Mouse (Mus musculus): Measurements from ENCODE around the gene Tk1. TPM values are rescaled to one million over a fixed set of nuclear protein-coding genes. Genes with fewer than 3 reads are reported as not detected.

Tk1 gene
- polyA plus RNA-seq, 1 experiment from 2014 or later = 6.2 TPM

DNA sequence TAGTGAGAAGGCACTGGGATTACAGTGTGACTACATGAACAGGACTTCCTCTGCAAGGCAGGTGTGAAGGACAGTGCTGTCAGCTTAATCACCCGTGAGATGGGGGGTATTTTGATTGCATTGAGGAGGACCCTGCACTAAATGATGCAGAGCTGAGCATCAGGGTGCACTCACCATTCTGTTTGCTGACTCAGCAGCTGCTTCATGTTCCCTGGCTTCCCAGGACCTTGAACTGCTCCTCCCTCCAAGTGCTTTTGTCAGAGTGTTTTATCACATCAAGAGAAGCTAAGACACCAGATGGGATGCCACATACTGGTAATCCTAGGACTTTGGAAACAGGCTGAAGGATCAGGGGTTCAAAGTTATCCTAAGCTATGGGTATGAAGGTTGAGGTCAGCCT lies 30.1 kb upstream of the Tk1 start:
- no peak overlapping the region for H3K4me3 ChIP-seq (ENCODE audit: inconsistent target)
- 85% methylated on average over 1 of the region's 1 CpGs for WGBS (ENCODE audit: missing documents)
- H3K36me3 ChIP-seq (ENCODE audit: inconsistent target) = no peaks in the 10 kb centered on the region
- H3K27ac ChIP-seq = no peak overlapping the region
- peaks cover 36% of the 10 kb centered on the region for H3K79me2 ChIP-seq (ENCODE audit: inconsistent target)

DNA sequence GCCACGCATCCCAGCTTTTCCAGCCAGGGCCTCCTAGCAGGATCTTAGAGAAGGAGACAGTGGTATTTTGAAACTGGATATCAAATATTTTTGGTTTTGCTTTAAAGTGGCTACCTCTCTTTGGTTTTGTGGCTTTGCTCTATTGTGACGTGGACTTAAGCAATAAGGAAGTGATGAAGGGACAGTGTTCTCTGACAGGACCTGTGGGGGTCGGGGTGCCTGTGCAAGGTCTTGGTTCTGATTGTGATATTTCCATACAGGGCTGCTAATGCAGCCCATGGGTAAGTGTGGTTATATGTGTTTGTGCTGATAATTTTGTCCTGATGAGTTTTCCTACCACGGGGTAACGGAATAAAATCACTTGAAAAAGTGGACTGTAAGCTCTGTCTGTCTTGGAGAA lies 29.5 kb upstream of the Tk1 start:
- no peak overlapping the region for H3K27ac ChIP-seq
- WGBS (ENCODE audit: missing documents) = 57% methylated on average over 5 of the region's 5 CpGs
- H3K79me2 ChIP-seq (ENCODE audit: inconsistent target) = peaks cover 42% of the 10 kb centered on the region
- no peaks in the 10 kb centered on the region for H3K36me3 ChIP-seq (ENCODE audit: inconsistent target)
- no peak overlapping the region for H3K4me3 ChIP-seq (ENCODE audit: inconsistent target)

DNA sequence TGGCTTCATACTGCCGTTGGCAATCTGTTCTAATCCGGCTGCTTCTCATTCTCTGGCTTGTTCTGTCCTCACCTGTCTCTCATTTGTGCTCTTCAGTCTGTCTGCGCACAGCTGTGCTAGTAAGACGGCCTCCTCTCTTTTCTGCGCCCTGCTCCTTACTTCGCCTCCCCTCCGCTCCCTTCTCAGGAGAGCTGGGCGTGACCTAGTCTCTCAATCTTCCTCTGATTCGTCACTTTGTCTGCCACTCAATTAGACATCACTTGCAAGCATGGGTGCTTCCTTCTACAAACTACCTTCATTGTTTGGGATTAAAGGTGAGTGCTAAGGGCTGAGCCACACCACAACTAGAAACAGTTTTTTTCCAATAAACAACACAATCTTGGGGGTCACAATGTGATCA lies 28.3 kb upstream of the Tk1 start:
- H3K36me3 ChIP-seq (ENCODE audit: inconsistent target) = no peaks in the 10 kb centered on the region
- peaks cover 53% of the 10 kb centered on the region for H3K79me2 ChIP-seq (ENCODE audit: inconsistent target)
- H3K4me3 ChIP-seq (ENCODE audit: inconsistent target) = no peak overlapping the region
- H3K27ac ChIP-seq = no peak overlapping the region
- whole genome bisulfite sequencing (ENCODE audit: missing documents) = 97% methylated on average over 9 of the region's 9 CpGs

DNA sequence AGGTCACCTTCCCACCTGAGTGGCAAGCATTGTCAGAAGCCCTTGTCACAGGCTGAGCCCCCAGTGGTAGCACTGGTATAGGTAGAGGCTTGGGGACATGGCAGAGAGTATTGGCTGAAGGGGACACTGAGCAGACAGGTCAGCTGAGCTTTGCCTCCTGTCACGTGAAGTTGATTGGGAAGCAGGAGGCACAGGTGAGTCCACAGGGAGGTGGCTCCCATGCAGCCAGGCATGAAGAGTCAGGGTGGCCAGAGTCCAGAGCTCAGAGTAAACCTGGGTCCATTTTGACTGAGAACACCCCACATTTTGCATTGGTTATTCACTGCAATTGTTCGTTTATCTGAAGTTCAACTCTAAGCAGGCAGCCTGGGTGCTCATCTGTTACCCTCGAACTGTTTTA lies 27.0 kb upstream of the Tk1 start:
- 94% methylated on average over 3 of the region's 3 CpGs for WGBS (ENCODE audit: missing documents)
- H3K27ac ChIP-seq = no peak overlapping the region
- H3K4me3 ChIP-seq (ENCODE audit: inconsistent target) = no peak overlapping the region
- peaks cover 55% of the 10 kb centered on the region for H3K79me2 ChIP-seq (ENCODE audit: inconsistent target)
- no peaks in the 10 kb centered on the region for H3K36me3 ChIP-seq (ENCODE audit: inconsistent target)

DNA sequence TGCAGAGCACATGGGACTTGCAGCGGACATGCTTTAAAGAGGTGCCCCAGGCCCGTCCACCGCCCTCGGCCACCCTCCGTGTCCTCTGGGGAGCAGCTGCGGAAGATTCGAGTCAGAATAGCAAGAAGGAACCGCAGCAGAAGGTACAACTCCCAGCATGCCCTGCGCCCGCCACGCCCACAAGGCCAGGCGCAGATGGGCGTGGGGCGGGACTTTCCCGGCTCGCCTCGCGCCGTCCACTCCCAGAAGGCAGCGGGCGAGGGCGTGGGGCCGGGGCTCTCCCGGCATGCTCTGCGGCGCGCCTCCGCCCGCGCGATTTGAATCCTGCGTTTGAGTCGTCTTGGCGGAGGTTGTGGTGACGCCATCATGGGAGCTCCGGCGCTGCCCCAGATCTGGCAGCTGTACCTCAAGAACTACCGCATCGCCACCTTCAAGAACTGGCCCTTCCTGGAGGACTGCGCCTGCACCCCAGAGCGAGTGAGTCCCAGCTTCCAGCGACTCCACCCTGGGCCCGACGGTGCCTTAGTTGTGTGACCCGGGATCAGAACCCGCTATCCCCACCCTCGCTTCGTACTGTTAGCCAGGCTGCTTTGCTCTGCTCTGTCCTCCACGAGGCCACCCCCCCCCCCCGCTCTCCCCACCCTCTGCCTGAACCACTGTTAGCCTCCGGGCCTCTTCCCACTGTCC lies 23.2 kb upstream of the Tk1 start, which contains the start of gene Birc5:
Gene Birc5 (plus strand): TSS at position 267 of the 687 bp plus-strand sequence.
- 2% methylated on average over 41 of the region's 51 CpGs for WGBS (ENCODE audit: missing documents)
- peaks cover 50% of the 10 kb centered on the region for H3K79me2 ChIP-seq (ENCODE audit: inconsistent target)
- peak within 1 kb of the TSS; percentile 94 for H3K27ac ChIP-seq
- peak within 1 kb of the TSS; percentile 88 for H3K4me3 ChIP-seq (ENCODE audit: inconsistent target)
- no peaks in the 10 kb centered on the region for H3K36me3 ChIP-seq (ENCODE audit: inconsistent target)

DNA sequence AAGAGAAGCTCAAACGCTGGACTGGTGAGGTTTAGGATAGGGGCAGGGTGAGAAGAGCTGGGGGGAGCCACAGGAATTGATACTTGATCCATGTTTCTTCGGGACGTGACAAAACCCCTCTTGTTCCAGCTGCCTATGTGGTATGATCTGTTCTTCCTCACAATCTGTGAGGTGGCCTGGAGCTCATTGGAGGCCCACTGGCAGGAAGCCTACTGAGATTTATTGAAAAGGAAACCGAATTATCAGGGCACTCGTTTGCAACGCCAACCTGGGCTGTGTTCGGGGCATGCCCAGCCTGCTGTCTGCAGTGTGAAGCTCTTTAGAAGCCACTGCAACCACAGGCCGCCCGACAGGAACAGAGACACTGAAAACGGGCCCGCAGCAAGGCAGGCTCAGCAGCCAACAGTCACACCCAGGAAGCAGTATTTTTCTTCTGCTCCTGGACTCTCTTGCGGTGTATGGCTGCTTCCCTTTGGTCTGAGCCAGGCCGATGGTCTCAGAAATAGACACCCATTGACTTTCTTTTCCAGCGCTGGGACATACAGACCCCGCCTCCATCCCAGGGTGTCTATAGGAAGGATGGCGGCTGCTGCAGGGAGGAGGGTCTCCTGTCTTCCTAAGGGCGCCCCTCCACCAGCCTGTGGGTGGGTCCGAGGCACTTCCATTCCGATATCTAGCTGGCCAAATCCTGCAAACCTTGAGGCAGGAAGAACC lies 22.5 kb upstream of the Tk1 start:
- 3% methylated on average over 19 of the region's 19 CpGs for WGBS (ENCODE audit: missing documents)
- Histone ChIP-seq H3K27ac (peak overlapping the region; percentile 94), H3K4me3 (ENCODE audit: inconsistent target) (peak overlapping the region; percentile 88), H3K36me3 (ENCODE audit: inconsistent target) (no peaks in the 10 kb centered on the region), H3K79me2 (ENCODE audit: inconsistent target) (peaks cover 43% of the 10 kb centered on the region)

DNA sequence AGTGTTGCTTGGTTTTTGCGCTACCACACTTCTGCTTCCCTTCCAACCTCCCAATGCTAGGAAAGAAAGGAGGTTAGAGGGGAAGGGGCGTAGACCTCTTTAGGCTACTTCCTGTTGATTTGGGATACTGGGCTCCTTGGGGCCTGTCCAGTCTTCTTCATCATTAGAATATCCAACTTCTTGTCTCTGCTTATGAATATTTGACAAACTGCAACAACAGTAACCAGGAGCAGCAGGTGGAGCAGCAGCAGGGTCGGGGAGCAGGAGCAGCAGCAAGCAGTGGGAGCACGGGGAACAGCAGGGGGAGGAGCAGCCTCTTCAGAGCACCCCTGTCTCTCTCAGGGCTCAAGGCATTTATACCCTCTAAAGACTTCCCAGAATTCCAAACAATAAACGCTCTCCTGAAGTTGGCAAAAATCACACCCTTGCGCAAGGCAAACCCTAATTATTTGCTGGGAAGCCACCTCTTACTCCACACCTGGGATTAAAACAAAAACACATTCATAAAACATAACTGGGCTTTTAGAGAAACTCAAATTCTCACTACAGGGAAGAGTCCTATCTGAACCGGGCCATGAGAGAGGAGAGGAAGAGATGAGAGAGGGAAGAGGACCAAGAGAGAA lies 21.8 kb upstream of the Tk1 start:
- peaks cover 36% of the 10 kb centered on the region for H3K79me2 ChIP-seq (ENCODE audit: inconsistent target)
- H3K27ac ChIP-seq = peak overlapping the region; percentile 94

DNA sequence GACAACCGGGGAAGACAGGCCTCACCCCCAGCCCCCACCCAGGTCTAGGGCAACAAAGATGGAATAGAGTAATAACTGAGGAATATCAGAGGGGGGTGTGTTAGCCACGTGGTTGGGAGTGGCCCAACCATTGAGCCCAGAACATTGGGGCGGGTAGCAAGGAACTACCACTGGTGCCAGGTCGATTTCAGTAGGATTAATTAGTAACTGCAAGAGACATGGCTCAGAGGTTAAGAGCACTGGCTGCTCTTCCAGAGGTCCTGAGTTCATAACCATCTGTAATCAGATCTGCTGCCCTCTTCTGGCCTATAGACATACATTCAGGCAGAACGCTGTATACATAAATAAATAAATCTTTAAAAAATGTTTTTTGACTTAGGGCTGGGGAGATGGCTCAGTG lies 20.7 kb upstream of the Tk1 start:
- no peaks in the 10 kb centered on the region for H3K36me3 ChIP-seq (ENCODE audit: inconsistent target)
- no peak overlapping the region for H3K4me3 ChIP-seq (ENCODE audit: inconsistent target)
- 58% methylated on average over 5 of the region's 5 CpGs for WGBS (ENCODE audit: missing documents)
- peaks cover 25% of the 10 kb centered on the region for H3K79me2 ChIP-seq (ENCODE audit: inconsistent target)
- H3K27ac ChIP-seq = peak overlapping the region; percentile 94

More for the DNA sequence above, 21.8 kb upstream of the Tk1 start:
- H3K36me3 ChIP-seq (ENCODE audit: inconsistent target) = no peaks in the 10 kb centered on the region
- WGBS (ENCODE audit: missing documents) = 55% methylated on average over 6 of the region's 7 CpGs
- peak overlapping the region; percentile 88 for H3K4me3 ChIP-seq (ENCODE audit: inconsistent target)

DNA sequence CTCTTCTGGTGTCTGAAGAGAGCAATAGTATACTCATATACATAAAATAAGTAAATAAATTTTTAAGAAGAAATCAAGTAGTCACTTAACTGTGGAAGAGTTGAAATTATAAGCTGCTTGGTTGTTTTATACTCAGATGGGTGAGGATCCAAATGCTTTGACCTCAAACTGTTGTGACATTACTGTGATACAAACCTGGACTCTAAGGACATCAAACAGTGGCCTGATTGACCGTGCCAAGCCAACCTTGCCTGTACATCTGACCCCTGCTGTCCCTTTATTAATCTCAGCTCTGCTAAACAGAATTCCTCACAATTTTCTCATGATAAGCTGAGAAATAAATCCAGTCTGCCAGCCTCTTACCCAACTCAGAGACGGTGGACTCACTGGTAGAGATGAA lies 19.8 kb upstream of the Tk1 start:
- no peak overlapping the region for H3K4me3 ChIP-seq (ENCODE audit: inconsistent target)
- H3K27ac ChIP-seq = no peak overlapping the region
- H3K79me2 ChIP-seq (ENCODE audit: inconsistent target) = peaks cover 15% of the 10 kb centered on the region
- no peaks in the 10 kb centered on the region for H3K36me3 ChIP-seq (ENCODE audit: inconsistent target)
- 89% methylated on average over 2 of the region's 2 CpGs for WGBS (ENCODE audit: missing documents)

DNA sequence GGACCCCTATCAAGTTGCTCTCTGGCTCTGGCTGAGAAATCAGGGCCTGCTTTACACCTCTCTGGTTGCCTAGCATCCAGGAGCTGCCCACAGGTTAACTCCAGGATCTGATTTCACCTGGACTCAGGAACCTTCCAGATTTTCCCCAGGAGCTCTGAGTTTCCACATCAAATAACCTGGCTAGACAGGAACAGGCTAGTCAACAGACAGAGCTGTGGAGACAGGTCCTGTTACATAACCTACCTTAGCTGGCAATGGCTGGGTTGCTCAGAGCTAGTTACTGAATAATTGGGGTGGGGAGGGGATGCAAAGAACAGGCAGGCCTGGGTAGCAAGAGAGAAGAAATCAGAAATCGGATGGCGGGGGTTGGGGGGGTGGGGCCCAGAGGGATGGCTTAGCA lies 19.1 kb upstream of the Tk1 start:
- Histone ChIP-seq H3K27ac (no peak overlapping the region), H3K79me2 (ENCODE audit: inconsistent target) (peaks cover 9% of the 10 kb centered on the region), H3K36me3 (ENCODE audit: inconsistent target) (no peaks in the 10 kb centered on the region), H3K4me3 (ENCODE audit: inconsistent target) (no peak overlapping the region)
- WGBS (ENCODE audit: missing documents) = 93% methylated on average over 2 of the region's 2 CpGs

DNA sequence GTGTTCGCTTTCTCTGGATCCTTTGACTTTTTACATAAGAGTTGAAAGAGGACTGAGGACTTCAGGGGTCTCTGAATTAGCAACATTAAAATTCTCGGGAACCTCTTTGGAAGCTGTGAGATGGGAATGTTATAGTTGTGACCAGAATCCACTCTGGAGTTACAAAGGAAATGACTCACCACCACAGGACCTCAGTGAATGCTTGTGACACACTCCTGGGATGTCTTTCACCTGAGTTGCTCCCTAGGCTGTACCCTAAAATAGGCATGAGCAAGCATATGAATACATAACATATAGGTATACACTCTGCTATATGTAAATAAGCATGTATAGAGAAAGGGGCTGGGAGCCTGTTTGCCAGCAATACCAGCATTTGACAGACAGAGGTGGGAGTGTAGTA lies 17.5 kb upstream of the Tk1 start:
- Histone ChIP-seq H3K27ac (no peak overlapping the region), H3K36me3 (ENCODE audit: inconsistent target) (no peaks in the 10 kb centered on the region), H3K4me3 (ENCODE audit: inconsistent target) (no peak overlapping the region), H3K79me2 (ENCODE audit: inconsistent target) (no peaks in the 10 kb centered on the region)
- 94% methylated on average over 2 of the region's 2 CpGs for WGBS (ENCODE audit: missing documents)

DNA sequence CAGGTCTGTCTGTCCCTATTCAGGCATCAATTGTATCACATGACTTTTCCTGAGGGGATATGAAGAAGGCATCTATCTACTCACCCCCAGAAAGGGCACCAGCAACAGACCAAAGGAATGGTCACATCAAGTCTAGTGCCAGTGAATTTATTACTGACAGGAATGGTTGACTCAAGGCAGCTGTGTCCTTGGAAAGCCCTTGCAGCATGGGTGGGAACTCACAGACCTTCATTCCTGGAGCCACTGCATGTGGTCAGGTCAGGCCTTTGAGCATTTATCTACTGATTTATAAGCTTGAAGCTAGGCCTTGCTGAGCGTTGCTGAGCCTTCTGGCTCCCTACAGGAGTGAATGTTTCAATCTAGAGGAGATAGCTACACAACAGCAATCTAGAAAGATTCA lies 15.0 kb upstream of the Tk1 start:
- no peaks in the 10 kb centered on the region for H3K79me2 ChIP-seq (ENCODE audit: inconsistent target)
- 67% methylated on average over 1 of the region's 1 CpGs for WGBS (ENCODE audit: missing documents)
- H3K4me3 ChIP-seq (ENCODE audit: inconsistent target) = no peak overlapping the region
- no peak overlapping the region for H3K27ac ChIP-seq
- H3K36me3 ChIP-seq (ENCODE audit: inconsistent target) = no peaks in the 10 kb centered on the region

DNA sequence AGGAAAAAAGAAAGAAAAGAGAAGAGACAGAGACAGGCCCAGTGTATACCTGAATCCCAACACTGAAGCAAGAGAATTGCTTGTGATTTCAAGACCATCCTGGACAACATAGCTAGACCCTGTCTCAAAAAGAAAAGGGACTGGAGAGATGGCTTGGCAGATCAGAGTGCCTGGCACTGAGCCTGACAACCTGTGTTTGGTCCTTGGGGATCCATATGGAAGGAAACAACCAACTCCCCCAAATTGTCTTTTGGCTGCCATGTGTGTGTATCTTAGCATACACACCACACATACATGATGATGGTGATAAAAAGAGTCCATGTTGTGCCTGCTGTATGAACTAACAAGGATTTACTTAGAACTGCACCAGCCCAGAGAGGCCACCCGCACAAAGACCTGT lies 13.1 kb upstream of the Tk1 start:
- Histone ChIP-seq H3K79me2 (ENCODE audit: inconsistent target) (no peaks in the 10 kb centered on the region), H3K36me3 (ENCODE audit: inconsistent target) (no peaks in the 10 kb centered on the region), H3K4me3 (ENCODE audit: inconsistent target) (no peak overlapping the region), H3K27ac (no peak overlapping the region)
- WGBS (ENCODE audit: missing documents) = 100% methylated on average over 1 of the region's 1 CpGs

DNA sequence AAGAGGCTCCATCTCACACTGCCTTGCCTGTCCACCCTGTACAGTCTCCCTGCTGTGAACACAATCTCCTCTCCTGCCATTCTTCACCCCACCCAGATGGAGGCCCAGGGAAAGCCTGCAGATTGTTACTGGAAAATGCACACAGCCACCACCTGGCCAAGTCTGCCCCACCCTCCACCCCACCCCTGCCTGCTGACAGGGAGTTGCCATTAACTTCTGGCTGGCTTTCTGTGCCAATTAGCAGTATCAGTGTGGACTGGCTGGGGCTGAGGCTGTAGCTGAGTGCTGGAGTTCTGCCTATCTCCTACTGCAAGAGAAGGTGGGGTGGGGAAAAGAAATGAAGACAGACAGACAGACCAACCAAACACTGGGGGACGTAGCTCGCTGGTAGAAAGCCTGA lies 12.7 kb upstream of the Tk1 start:
- H3K27ac ChIP-seq = no peak overlapping the region
- WGBS (ENCODE audit: missing documents) = 100% methylated on average over 2 of the region's 2 CpGs
- H3K4me3 ChIP-seq (ENCODE audit: inconsistent target) = no peak overlapping the region
- H3K36me3 ChIP-seq (ENCODE audit: inconsistent target) = no peaks in the 10 kb centered on the region
- no peaks in the 10 kb centered on the region for H3K79me2 ChIP-seq (ENCODE audit: inconsistent target)

DNA sequence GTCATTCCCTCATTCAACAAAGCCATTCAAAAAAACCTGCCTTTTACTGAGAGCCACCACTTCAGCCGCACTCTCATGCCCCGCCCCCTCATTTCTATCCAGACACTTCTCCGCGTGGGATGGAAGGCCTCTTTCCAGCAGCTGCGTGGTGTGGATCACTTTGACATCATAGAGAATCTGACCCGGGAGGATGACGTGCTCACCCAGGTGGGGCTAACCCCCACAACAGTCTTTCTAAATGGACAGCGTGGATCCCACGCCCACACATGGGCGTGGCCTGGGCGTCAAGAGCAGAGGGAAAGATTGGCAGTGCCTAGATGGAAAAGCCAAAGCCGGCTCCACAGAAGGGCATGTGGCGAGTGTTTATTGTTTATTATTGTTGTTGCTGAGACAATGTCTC lies 10.4 kb upstream of the Tk1 start:
- no peak overlapping the region for H3K27ac ChIP-seq
- H3K4me3 ChIP-seq (ENCODE audit: inconsistent target) = no peak overlapping the region
- H3K36me3 ChIP-seq (ENCODE audit: inconsistent target) = no peaks in the 10 kb centered on the region
- WGBS (ENCODE audit: missing documents) = 43% methylated on average over 11 of the region's 13 CpGs
- no peaks in the 10 kb centered on the region for H3K79me2 ChIP-seq (ENCODE audit: inconsistent target)

Data from macrophage (primary cell).